Mouse (Mus musculus) effector memory CD4-positive, alpha-beta T cell, adult 7 months (primary cell): ENCODE data around the gene Chst3. TPM values are rescaled to one million over a fixed set of nuclear protein-coding genes. Genes with fewer than 3 reads are reported as not detected.

Experiments
- polyA plus RNA-seq: library from polyadenylated mRNA; unstranded; fragments of 100-300 nt; shearing (Covaris generic); gene quantifications from one replicate; pipeline ENCODE4 v1.2.1, GENCODE M21; 2017

Gene Chst3
- 0.10 TPM for polyA plus RNA-seq

DNA sequence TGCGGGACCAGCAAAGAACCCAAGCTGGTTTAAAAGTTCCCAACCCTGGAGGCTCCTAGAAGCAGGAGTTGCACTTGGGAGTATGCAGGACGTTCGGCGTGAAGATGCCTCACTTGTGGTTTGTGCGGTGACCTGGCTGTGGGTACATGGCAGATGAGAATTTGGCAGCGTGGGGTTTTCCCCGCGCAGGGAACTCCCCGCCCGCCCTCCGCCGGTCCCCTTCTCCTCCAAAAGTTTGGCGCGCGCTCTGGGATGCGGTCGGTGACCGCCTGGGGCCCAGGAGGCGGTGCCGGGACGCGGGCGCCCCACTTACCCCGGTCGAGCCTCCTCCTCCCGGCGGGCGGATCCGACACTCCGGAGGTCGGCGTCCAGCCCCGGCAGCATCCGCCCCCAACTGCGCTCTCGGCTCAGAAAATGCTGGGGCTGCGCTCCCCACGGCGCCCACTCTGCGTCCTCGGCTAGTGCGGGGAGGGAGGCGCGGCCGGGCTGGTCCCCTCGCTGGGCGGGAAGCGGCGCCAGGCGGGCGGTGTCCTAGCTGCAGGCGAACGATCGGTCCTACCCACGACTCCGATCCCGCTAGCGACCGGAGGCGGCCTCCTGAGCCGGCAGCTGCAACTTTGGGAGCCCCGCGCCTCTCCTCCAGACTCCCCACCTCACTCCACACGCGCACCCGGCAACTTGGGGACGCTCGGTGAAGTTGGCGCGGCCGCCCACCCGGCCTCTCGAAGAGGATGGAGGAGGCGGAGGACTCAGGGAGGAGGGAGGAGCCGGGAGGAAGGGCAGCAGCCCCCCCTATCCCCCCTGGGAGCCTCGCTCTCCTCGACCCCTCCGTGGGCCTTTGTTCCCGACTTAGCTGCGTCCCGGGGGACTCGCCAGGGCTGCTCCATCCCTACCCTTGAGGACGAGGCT lies at the start of gene Chst3:
TSS of gene Chst3 (minus strand) at position 670 of the 909 bp plus-strand sequence.

Other genes starting within 250 kb of the Chst3 start
- gene Ascc1, start 216.5 kb downstream of the Chst3 start, polyA plus RNA-seq, result 30.2 TPM
- gene Anapc16, start 216.1 kb downstream of the Chst3 start, polyA plus RNA-seq, result 53.5 TPM
- gene Spock2, start 113.0 kb downstream of the Chst3 start, polyA plus RNA-seq, result 1.6 TPM
- 261 TPM for gene Psap, start 58.4 kb upstream of the Chst3 start, polyA plus RNA-seq
- gene Vsir, start 127.6 kb upstream of the Chst3 start, polyA plus RNA-seq, result 215 TPM
- gene Gm17455, start 180.5 kb upstream of the Chst3 start, polyA plus RNA-seq, result not detected